16 mouse cellular contexts compared by ENCODE assay signal in genomic region chr7:79255350-79255749, GRCm38 (mm10). TPM values are rescaled to one million over a fixed set of nuclear protein-coding genes. Genes with fewer than 3 reads are reported as not detected.
A peak's percentile ranks its signal among the peaks of the same experiment; 100 is the strongest.
DNase-seq lines count a peak whose midpoint lies in the region; ATAC-seq and TF ChIP-seq lines count a peak whose summit lies in the region.
"Had no signal": no experiment of that assay in that cellular context is flagged by ENCODE, and none has a peak within 500 bp of the region (broad histone marks: within the 10 kb centered on the region; RNA-seq: fewer than 3 reads in every experiment).

No protein-coding gene starts in this region.

- no peak overlapping the region for H3K4me3 ChIP-seq in liver, postnatal 0 days (ENCODE audit: low read depth, low read length)
- no peak overlapping the region for H3K4me3 ChIP-seq in small intestine, adult 2 months (ENCODE audit: low read depth, low read length)
- no peak overlapping the region for H3K4me3 ChIP-seq in hindbrain, embryonic 12.5 days
- H3K4me3 ChIP-seq: erythroblast, embryonic 14.5 days; hindbrain, embryonic 10.5 days; lung, embryonic 15.5 days had no signal

- no peak for TF ChIP-seq EP300 in liver, postnatal 0 days (IDR thresholded peaks at IDR 0.05; ENCODE audit: low read depth)

- peak; percentile 51 to 59 for DNase-seq in heart, postnatal 10 days
- DNase-seq in heart, postnatal 25 days (ENCODE audit: low spot score), result no peak
- no peak for DNase-seq in liver, postnatal 0 days
- no peak for DNase-seq in liver
- DNase-seq in heart, postnatal 4 days, result peak; percentile 49
- no peak for DNase-seq in adrenal gland, adult 2 months
- DNase-seq: adrenal gland, postnatal 14 days; cerebellum, adult 11-12 months; kidney, adult 18-20 months; thymus, postnatal 36 days had no signal

- no peak overlapping the region for H3K9ac ChIP-seq in liver, postnatal 0 days (replicated peaks)
- no peak overlapping the region for H3K9ac ChIP-seq in hindbrain, embryonic 12.5 days
- H3K9ac ChIP-seq: lung, embryonic 15.5 days had no signal

- no peaks in the 10 kb centered on the region for H3K36me3 ChIP-seq in liver, postnatal 0 days (replicated peaks; ENCODE audit: insufficient read depth, low read length)
- no peaks in the 10 kb centered on the region for H3K36me3 ChIP-seq in small intestine, adult 2 months (ENCODE audit: control insufficient read depth, insufficient read depth, low read length)
- H3K36me3 ChIP-seq in hindbrain, embryonic 12.5 days, result no peaks in the 10 kb centered on the region
- H3K36me3 ChIP-seq: hindbrain, embryonic 10.5 days; lung, embryonic 15.5 days had no signal

- intact Hi-C loops in heart, postnatal 10 days (cut with DNase I), result no loop called here
- intact Hi-C loops in heart, postnatal 25 days (cut with DNase I), result no loop called here

- peak overlapping the region; percentile 85; the same call in 1 of the 2 replicates for H3K27ac ChIP-seq in liver, postnatal 0 days (ENCODE audit: low read depth)
- 0 out of 2 replicates have a peak overlapping the region, but pooled peaks have one; percentile 46 for H3K27ac ChIP-seq in small intestine, adult 2 months (ENCODE audit: insufficient read depth, low read depth, low read length)
- no peak overlapping the region for H3K27ac ChIP-seq in hindbrain, embryonic 12.5 days
- H3K27ac ChIP-seq: hindbrain, embryonic 10.5 days; lung, embryonic 15.5 days had no signal

- no peak for TF ChIP-seq POLR2A in small intestine, adult 2 months (IDR thresholded peaks at IDR 0.05; ENCODE audit: low read depth, low read length)

- H3K4me2 ChIP-seq in liver, postnatal 0 days (ENCODE audit: low read depth, low read length), result no peak overlapping the region
- H3K4me2 ChIP-seq in hindbrain, embryonic 12.5 days (replicated peaks), result no peak overlapping the region
- H3K4me2 ChIP-seq: lung, embryonic 15.5 days had no signal

- no peaks in the 10 kb centered on the region for H3K9me3 ChIP-seq in liver, postnatal 0 days (ENCODE audit: low read length)
- no peaks in the 10 kb centered on the region for H3K9me3 ChIP-seq in hindbrain, embryonic 12.5 days (replicated peaks)
- H3K9me3 ChIP-seq: hindbrain, embryonic 10.5 days; lung, embryonic 15.5 days had no signal

- peaks cover 26% of the 10 kb centered on the region for H3K4me1 ChIP-seq in liver, postnatal 0 days (ENCODE audit: insufficient read depth)
- peaks cover 30% of the 10 kb centered on the region; the same call in 1 of the 2 replicates for H3K4me1 ChIP-seq in small intestine, adult 2 months (ENCODE audit: control insufficient read depth, insufficient read depth, insufficient read length, low read length)
- H3K4me1 ChIP-seq in hindbrain, embryonic 12.5 days, result no peaks in the 10 kb centered on the region
- H3K4me1 ChIP-seq: hindbrain, embryonic 10.5 days; lung, embryonic 15.5 days had no signal

- no peak for ATAC-seq in liver, postnatal 0 days
- ATAC-seq in hindbrain, embryonic 12.5 days (ENCODE audit: low FRiP score), result no peak

- whole genome bisulfite sequencing in liver, postnatal 0 days (ENCODE audit: insufficient replicate concordance), result 84% methylated on average over 7 of the region's 7 CpGs
- 83% methylated on average over 7 of the region's 7 CpGs for WGBS in small intestine, adult 2 months
- 90% methylated on average over 7 of the region's 7 CpGs for WGBS in hindbrain, embryonic 12.5 days

- no peaks in the 10 kb centered on the region for H3K27me3 ChIP-seq in liver, postnatal 0 days (ENCODE audit: insufficient read depth, low read length)
- no peaks in the 10 kb centered on the region for H3K27me3 ChIP-seq in small intestine, adult 2 months (ENCODE audit: control insufficient read depth, insufficient read depth, low read length)
- no peaks in the 10 kb centered on the region for H3K27me3 ChIP-seq in hindbrain, embryonic 12.5 days
- H3K27me3 ChIP-seq: CH12.LX; lung, embryonic 15.5 days had no signal

- TF ChIP-seq CTCF in liver, postnatal 0 days (IDR thresholded peaks at IDR 0.05; ENCODE audit: low read depth), result no peak
- TF ChIP-seq CTCF in small intestine, adult 2 months (IDR thresholded peaks at IDR 0.05; ENCODE audit: extremely low read depth, insufficient read length, insufficient replicate concordance, low read depth, low read length), result no peak

RNA-seq across cellular contexts. Expression of gene Abhd2, which starts 17.6 kb away (rescaled TPM):
- total RNA-seq in heart, postnatal 10 days (2021), result 10 to 100 TPM; 40.0 to 45.2 TPM
- 10 to 100 TPM; 30.4 to 41.5 TPM for total RNA-seq in heart, postnatal 25 days (2021)
- polyA plus RNA-seq in liver, postnatal 0 days (2015; fragmentation: Nextera tagmentation; extraction: Ambion mirVana), result 38.2 and 49.3 TPM in 2 replicates
- total RNA-seq in heart, postnatal 4 days (2021), result 10 to 100 TPM; 24.7 to 27.2 TPM
- polyA plus RNA-seq in small intestine, adult 2 months (2012; rRNA removed), result 40.6 and 103 TPM in 2 replicates
- total RNA-seq in adrenal gland, adult 2 months (2021), result 1,000 to 10,000 TPM; 1,164 to 1,465 TPM
- 187 and 262 TPM in 2 replicates for polyA plus RNA-seq in adrenal gland, adult 2 months (2012; rRNA removed)
- polyA plus RNA-seq in hindbrain, embryonic 12.5 days (2016; fragmentation: Nextera tagmentation; extraction: Ambion mirVana), result 14.3 and 17.7 TPM in 2 replicates

Comparison
In these comparisons a context has a peak if more than half of its experiments do, and no peak if none do; other contexts are left out.
1. DNase-seq: peak in heart, postnatal 10 days (2 of 2) and heart, postnatal 4 days (single experiment); none in heart, postnatal 25 days (single experiment), liver, postnatal 0 days (single experiment), liver (single experiment) and adrenal gland, adult 2 months (single experiment).
2. RNA of gene Abhd2, which starts 17.6 kb away (total RNA-seq): 1,164 to 1,465 TPM in adrenal gland, adult 2 months; 40.0 to 45.2 TPM in heart, postnatal 10 days, 30.4 to 41.5 TPM in heart, postnatal 25 days and 24.7 to 27.2 TPM in heart, postnatal 4 days; every median in the first group is over 10 times any median in the second.